Mouse (Mus musculus): ENCODE measurements around the gene Gm5148.
A peak's percentile ranks its signal among the peaks of the same experiment; 100 is the strongest.

Gm5148 gene

GRCm38 (mm10) chr3:37724171-37724804, at the start of gene Gm5148:
Gene Gm5148 (minus strand): TSS chr3:37724490.
- peak; percentile 84 for DNase-seq

- no peak for DNase-seq
These were observed 46.7 kb upstream of the Gm5148 start for GRCm38 (mm10) chr3:37770951-37771350.

GRCm38 (mm10) chr3:37769268-37769756, 45.0 kb upstream of the Gm5148 start:
- DNase-seq, result peak; percentile 37

GRCm38 (mm10) chr3:37767147-37768015, 43.1 kb upstream of the Gm5148 start:
- DNase-seq, result no peak

GRCm38 (mm10) chr3:37766628-37767027, 42.3 kb upstream of the Gm5148 start:
- DNase-seq, result no peak

- no peak for DNase-seq
These were observed 41.7 kb upstream of the Gm5148 start for GRCm38 (mm10) chr3:37765971-37766370.

- DNase-seq, result no peak
These were observed 41.0 kb upstream of the Gm5148 start for GRCm38 (mm10) chr3:37765275-37765674.

GRCm38 (mm10) chr3:37762303-37762702, 38.0 kb upstream of the Gm5148 start:
- DNase-seq, result no peak

- DNase-seq, result no peak
These were observed 37.5 kb upstream of the Gm5148 start for GRCm38 (mm10) chr3:37761741-37762140.

GRCm38 (mm10) chr3:37760866-37761265, 36.6 kb upstream of the Gm5148 start:
- peak; percentile 57 for DNase-seq

- no peak for DNase-seq
These were observed 34.5 kb upstream of the Gm5148 start for GRCm38 (mm10) chr3:37758611-37759322.

- DNase-seq, result peak; percentile 57
These were observed 33.8 kb upstream of the Gm5148 start for GRCm38 (mm10) chr3:37758124-37758523.

- DNase-seq, result no peak
These were observed 33.3 kb upstream of the Gm5148 start for GRCm38 (mm10) chr3:37757613-37758012.

- no peak for DNase-seq
These were observed 31.7 kb upstream of the Gm5148 start for GRCm38 (mm10) chr3:37756005-37756404.

- DNase-seq, result no peak
These were observed 30.3 kb upstream of the Gm5148 start for GRCm38 (mm10) chr3:37754639-37755038.

GRCm38 (mm10) chr3:37753148-37753547, 28.9 kb upstream of the Gm5148 start:
- no peak for DNase-seq

GRCm38 (mm10) chr3:37748002-37748733, 23.9 kb upstream of the Gm5148 start:
- no peak for DNase-seq

- DNase-seq, result no peak
These were observed 23.1 kb upstream of the Gm5148 start for GRCm38 (mm10) chr3:37747258-37748001.

- DNase-seq, result no peak
These were observed 19.8 kb upstream of the Gm5148 start for GRCm38 (mm10) chr3:37744050-37744449.

GRCm38 (mm10) chr3:37739996-37740395, 15.7 kb upstream of the Gm5148 start:
- no peak for DNase-seq

GRCm38 (mm10) chr3:37738171-37738950, 14.1 kb upstream of the Gm5148 start:
- DNase-seq, result no peak

Measured in thymus, postnatal 14 days (tissue).